Mouse (Mus musculus): ENCODE measurements around the gene Uvrag.
A peak's percentile ranks its signal among the peaks of the same experiment; 100 is the strongest.

The Uvrag gene

GRCm38 (mm10) chr7:98874411-98874951 is 266.5 kb downstream of the Uvrag start:
- peak; percentile 53 for DNase-seq

- no peak for DNase-seq
Measured at GRCm38 (mm10) chr7:98873316-98873715, 267.6 kb downstream of the Uvrag start.

GRCm38 (mm10) chr7:98871882-98872281 is 269.1 kb downstream of the Uvrag start:
- DNase-seq, result peak; percentile 44

GRCm38 (mm10) chr7:98870791-98871190 is 270.1 kb downstream of the Uvrag start:
- no peak for DNase-seq

- no peak for DNase-seq
Measured at GRCm38 (mm10) chr7:98869070-98869469, 271.9 kb downstream of the Uvrag start.

- no peak for DNase-seq
Measured at GRCm38 (mm10) chr7:98867794-98868150, 273.2 kb downstream of the Uvrag start.

- DNase-seq, result peak; percentile 70
Measured at GRCm38 (mm10) chr7:98867053-98867793, 273.7 kb downstream of the Uvrag start.

- peak; percentile 58 for DNase-seq
Measured at GRCm38 (mm10) chr7:98863969-98864718, 276.8 kb downstream of the Uvrag start.

- DNase-seq, result no peak
Measured at GRCm38 (mm10) chr7:98862994-98863393, 277.9 kb downstream of the Uvrag start.

GRCm38 (mm10) chr7:98861002-98861401 is 279.9 kb downstream of the Uvrag start:
- no peak for DNase-seq

- no peak for DNase-seq
Measured at GRCm38 (mm10) chr7:98857094-98857493, 283.8 kb downstream of the Uvrag start.

GRCm38 (mm10) chr7:98856128-98856527 is 284.8 kb downstream of the Uvrag start:
- no peak for DNase-seq

- DNase-seq, result no peak
Measured at GRCm38 (mm10) chr7:98855388-98855787, 285.6 kb downstream of the Uvrag start.

- DNase-seq, result no peak
Measured at GRCm38 (mm10) chr7:98853806-98854205, 287.1 kb downstream of the Uvrag start.

- no peak for DNase-seq
Measured at GRCm38 (mm10) chr7:98852950-98853650, 287.8 kb downstream of the Uvrag start.

GRCm38 (mm10) chr7:98851220-98851619 is 289.7 kb downstream of the Uvrag start:
- peak; percentile 72 for DNase-seq

GRCm38 (mm10) chr7:98850388-98850787 is 290.6 kb downstream of the Uvrag start:
- DNase-seq, result no peak

- no peak for DNase-seq
Measured at GRCm38 (mm10) chr7:98848899-98849640, 291.9 kb downstream of the Uvrag start.

GRCm38 (mm10) chr7:98843649-98844048 is 297.3 kb downstream of the Uvrag start:
- no peak for DNase-seq

- DNase-seq, result no peak
Measured at GRCm38 (mm10) chr7:98842997-98843396, 297.9 kb downstream of the Uvrag start.

- DNase-seq, result peak; percentile 65
Measured at GRCm38 (mm10) chr7:98841802-98842201, 299.1 kb downstream of the Uvrag start.

GRCm38 (mm10) chr7:98840771-98841170 is 300.2 kb downstream of the Uvrag start:
- no peak for DNase-seq

GRCm38 (mm10) chr7:98839312-98839711 is 301.6 kb downstream of the Uvrag start:
- no peak for DNase-seq

Measured in lung, postnatal 10 days (tissue).